Mouse (Mus musculus): ENCODE data around the gene Gse1.

Gse1 gene

DNA sequence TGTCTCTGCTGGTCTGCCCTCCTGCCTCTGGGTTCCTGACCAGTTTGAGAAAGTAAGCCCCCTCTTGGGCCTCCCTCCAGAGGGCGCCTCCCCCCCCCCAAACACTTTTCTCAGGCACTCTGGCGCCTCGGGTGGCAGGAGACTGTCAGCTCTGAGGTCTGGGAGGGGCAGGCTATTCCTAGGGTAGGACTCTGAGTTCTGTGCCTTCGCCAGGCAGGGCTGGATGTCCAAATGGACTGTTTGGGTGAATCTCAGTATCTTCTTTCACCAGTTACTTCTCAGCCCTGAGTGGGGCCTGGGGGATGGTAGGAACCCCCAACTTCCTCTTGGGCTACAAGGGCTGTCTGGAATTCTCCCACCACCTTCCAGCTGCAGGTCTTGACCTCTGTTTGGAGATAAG, 16.9 kb upstream of the Gse1 start:
- DNase-seq (ENCODE audit: extremely low spot score, low spot score) = peak; percentile 41

DNA sequence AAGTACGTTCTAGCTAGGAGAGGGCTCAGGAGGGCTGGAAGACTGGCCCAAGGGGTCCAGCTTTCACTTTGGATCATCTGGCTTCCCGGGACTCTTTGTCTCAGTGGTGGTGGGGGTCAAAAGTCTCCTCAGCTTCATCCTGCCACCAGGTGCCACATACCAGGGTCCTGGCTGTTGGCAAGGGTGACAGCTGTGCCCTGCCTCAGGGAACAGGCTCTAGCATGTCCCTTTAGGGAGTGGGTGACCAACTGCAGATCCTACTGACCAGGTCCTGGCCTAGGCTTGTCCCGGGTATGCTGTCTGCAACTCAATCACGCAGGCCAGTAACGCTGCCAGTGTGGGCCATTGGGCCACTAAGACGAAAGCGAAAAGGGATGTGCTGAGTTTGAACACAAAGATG, 15.7 kb upstream of the Gse1 start:
- DNase-seq (ENCODE audit: extremely low spot score, low spot score) = no peak

DNA sequence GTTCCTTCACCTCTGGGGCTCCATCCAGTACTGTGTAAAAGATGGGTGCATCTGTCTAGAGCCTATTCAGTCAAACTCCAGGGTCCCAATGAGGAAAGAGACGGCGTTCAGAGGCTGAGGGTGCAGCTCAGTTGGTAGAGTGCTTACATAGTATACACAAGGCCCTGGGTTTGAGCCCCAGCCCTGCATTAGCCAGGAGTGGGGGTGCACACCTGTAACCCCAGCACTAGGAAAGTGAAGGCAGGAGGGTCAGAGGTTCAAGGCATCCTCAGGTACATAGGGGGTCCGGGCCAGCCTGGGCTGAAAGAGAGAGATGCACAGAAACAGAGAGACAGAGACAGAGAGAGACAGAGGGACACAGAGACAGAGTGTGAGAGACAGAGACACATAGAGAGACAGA, 15.0 kb upstream of the Gse1 start:
- no peak for DNase-seq (ENCODE audit: extremely low spot score, low spot score)

DNA sequence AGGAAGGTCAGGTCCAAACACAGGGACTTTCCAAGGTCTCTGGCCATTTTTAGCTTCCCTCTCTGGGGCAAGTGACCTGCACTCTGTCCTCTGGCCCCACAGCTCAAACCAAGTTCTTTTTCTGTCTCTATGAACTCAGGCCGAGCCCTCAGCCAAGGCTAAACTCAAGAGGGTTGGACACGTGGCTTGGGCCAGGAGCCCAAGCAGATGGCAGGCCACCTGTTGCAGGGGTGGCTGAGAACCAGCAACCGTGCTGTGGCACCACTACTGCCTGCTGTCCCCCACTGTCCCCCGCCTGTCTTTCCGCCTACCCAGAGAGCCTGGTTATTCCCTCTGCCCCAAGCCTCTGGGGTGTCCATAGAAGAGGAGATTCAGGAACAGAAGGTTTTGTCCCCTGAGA, 14.3 kb upstream of the Gse1 start:
- DNase-seq (ENCODE audit: extremely low spot score, low spot score) = no peak

DNA sequence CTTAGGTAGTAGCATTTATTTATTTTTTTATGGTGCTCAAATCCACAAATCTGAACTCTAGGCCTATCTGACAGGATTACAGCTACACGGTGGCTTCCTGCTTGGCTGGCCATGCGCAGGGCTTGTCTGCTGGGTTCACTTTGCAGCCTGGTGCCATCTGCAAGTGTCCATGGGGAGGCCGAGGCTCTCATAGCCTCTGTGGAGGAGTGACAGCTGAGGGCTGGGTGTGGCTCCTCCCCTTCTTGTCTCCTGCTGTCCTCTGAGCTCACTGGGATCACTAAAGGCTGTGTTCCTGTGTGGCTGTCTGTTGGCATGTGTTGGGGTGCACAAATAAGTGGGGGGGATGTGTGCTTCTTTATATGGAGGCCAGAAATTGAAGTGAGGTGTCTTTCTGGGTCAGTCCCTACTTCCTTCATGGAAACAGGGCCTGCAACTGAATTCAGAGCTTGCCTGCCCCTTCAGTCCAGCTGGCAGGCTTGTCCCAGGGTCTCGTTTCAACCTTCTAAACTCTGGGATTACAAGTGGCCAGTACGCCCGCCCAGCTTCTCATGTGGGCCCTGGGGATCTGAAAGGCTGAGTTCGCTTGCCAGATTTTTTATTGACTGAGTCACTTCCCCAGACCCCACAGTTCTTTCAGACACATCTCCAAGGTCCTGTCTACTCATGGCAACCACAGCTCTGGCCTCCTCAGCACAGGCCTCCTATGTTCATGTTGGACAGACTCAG, 12.7 kb upstream of the Gse1 start:
- no peak for DNase-seq (ENCODE audit: extremely low spot score, low spot score)

DNA sequence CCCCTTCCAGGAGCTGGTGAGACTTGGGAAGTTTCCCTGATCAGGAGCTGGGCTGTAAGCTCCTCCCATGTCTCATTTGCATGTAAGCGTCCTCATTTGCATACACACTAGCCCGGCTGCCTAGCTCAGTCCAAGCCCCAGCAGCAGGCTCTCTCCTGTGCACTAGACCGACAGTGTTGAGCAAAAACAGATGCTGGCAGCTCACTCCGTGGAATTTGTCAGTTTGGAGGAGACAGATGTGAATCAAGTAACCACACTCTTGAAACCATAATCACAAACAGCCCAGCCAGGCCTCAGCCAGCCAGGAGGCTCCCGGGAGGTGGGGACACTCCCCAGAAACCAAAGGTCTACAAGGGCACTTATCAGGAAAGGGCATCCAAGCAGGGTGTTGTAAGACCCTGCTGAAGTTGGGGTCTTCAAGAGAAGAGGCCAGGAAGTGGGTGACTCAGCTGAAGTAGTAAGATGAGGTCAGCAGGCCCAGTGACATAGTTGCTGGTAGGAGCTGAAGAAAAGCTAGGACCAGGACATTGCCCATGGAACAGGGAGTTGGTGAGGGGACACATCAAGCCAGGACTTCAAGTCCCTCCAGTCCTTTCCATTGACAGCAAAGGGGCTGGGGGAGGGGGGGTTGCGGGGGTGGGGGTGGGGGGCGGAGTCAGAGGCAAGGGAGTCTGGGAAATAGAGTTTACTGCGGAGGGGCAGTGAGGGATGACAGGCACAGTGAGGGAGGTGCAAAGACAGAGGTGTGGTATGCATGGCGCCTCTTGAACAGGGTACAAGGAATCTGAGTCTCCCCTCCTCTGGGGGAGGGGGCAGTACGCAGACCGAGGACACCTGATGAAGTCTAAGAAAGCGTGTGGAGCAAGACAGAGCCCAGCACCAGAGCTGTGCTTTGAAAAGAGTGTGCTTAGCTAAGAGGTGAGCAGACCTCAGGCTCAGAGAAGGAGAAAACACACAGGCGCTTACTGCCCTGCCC, 11.1 kb upstream of the Gse1 start:
- DNase-seq (ENCODE audit: extremely low spot score, low spot score) = peak; percentile 67

DNA sequence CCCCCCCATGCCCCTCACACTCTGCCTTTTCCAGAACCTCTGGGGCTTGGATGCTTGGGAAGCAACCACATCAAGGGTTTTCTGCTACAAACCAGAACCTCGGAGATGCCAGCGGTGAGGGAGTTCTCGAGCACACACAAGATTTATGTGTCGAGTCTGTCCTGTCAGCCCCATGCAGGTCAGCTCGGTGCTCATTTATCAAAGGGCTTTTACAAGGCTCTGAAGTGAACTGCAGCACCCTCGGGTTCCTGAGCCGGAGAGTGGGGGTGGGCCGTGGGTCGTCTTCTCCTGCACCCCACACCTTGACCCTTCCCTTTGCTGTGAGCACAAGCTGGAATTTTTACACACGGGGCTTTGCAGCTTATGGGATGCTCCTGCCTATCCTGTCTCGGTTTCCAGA, 5.7 kb upstream of the Gse1 start:
- DNase-seq (ENCODE audit: extremely low spot score, low spot score) = peak; percentile 36

DNA sequence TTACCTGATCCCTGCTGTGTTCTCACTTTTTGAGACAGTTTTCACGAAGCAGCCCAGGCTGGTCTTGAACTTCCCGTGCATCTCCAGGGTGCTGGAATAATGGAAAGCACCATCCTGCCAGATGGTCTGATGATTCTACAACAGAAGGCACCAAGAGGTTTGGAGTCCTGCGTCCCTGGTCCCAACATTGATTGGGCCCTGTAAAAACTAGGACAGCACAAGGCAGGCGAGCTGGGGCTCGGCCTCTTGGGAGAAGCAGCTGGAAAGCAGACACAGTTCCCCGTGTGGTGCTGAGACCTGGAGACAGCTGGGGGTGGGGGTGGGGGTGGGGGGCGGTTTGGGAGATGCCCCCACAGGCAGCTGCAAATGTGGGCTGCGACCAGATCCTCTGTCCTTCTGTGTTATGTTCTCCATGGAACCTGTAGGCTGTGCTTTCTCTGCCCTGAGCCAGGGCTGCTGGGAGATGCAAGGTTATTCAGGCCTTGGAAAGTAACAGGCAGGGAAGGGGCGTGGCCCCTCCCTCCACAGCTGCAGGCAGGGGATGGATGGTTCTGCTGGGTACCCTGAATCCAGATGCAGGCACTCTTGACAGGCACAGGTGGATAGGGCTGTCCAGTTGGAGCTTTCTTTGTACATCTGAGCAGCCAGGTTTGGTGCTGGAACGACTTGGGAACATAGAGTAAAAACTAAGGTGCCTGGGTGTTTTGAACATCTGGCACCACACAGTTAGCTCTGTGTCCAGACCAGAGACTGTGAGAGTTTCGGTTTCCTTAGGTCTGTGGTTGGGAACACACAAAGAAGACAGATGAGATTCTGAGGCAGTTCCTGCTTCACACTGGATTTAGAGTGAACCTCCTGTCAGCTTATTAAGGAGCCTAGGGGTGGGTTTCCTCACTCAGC, 3.5 kb upstream of the Gse1 start:
- DNase-seq (ENCODE audit: extremely low spot score, low spot score) = no peak

DNA sequence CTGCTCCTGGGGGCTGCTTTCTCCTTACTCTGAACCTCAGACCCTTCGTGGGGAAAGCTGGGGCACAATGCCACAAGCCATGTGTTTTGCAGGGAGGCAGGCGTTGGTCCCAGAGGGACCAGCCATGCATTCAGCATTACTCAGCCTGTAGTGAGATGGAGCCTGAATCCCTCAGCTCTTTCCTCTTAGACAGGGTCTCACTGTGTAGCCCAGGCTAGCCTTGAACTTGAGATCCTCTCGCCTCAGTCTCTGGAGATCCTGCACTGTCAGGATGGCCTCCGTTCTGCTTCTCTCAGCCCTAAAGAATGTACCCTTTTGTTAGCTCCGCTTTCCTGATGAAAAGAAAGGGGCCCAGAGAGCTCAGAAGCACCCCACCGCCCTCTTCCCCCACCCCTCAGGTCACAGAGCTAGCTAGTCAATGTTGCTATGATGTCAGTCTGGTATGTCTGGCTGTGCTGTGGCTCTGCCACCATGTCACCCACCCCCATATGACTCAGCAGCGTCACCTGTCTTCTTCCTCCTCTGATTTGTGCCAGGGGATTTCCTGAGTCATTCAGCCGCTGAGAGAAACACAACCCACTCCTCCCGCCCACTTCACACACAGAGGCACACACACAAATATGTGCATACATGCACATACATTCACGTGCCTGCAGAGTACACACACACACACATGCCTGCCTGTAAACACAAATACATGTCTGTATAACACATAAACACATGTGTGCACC, 2.7 kb upstream of the Gse1 start:
- no peak for DNase-seq (ENCODE audit: extremely low spot score, low spot score)

DNA sequence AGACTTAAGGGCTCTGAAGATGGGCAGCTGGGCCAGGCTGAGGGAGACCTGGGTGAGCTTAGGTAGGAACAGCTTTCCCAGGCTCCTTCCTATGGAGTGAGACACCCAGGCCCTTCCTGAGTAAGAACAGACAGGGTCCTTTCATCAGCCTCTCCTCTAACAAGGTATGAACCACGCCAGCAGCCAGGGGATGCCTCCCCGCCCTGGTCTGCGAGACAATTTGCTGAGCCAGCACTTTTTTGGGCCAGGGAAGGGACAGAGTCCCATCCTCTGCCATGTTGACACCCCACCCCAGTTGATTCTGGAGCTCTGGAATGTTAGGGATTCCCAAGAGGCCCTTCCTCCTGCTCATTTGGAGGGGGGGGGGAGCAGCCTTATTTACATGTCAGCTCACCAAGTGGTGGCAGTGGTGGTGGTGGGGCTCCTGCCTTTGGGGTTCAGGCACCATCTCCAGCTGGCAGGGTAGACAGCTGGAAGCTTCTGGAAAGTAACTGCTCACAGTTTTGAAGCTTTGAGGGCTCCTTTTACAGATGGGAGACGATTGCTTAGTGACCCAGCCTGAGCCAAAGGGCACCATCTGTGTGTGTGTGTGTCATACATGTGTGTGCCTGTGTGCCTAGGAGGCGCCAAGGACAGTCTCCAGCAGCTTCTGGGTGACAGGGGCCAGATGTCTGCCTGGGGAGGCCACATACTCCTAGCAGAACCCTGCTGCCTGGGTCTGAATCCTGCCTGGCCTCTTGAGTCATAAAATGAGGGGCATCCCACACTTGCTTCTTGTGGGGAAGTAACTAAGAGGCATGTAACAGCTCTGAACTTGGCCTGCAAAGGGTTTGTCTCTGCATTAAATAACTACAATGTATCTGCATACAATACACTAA, 1.3 kb upstream of the Gse1 start:
- DNase-seq (ENCODE audit: extremely low spot score, low spot score) = no peak

DNA sequence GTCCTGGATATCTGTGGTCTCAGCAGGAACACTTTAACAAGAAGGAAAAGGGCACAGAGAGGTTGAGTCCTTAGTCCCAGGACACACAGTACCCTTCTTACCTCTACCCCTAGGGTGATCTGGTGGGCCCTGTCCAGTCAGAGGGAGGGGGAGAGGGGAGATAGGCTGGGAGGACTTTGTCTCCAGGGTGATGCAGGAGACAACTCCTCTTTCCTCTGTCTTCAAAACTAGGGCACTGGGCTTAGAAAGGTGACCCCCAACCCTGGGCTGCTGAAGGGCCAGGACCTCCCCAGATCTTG, 729 bp upstream of the Gse1 start:
- no peak for DNase-seq (ENCODE audit: extremely low spot score, low spot score)

DNA sequence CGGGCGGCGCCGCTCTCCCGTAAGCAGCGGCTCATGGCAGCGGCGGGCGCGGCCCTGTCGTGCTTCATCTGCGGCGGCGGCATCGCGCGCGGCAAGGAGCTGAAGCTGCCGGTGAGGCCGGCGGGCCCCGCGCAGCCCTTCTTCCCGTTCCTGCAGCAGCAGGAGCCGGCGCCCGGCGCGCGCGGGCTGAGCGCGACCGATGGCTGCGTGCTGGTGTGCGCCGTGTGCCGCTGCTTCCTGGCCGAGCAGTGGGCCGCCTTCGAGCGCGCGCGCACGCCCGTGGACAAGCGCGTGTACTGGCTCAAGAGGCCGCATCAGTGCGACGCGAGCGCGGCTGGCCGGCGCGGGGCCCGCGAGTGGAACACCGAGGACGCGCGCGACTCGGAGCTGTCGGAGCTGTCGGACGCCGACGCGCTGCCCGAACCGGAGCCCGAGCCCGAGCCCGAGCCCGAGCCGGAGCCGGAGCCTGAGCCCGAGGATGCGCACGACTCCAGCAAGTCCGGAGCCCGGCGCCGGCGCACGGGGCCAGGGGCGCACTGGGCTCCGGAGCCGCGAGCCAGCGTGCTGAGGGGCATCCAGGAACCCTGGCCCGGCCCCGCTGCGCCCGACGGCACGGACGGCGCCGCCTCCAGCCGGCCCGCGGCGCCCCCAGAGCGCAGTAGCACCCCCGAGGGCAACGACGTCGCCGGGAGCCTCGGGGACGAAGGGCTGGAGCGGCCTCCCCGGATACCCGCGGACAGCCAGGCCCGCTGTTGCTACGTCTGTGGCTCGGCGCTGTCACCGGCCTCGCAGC, 721 bp downstream of the Gse1 start:
- DNase-seq (ENCODE audit: extremely low spot score, low spot score) = peak; percentile 57

DNA sequence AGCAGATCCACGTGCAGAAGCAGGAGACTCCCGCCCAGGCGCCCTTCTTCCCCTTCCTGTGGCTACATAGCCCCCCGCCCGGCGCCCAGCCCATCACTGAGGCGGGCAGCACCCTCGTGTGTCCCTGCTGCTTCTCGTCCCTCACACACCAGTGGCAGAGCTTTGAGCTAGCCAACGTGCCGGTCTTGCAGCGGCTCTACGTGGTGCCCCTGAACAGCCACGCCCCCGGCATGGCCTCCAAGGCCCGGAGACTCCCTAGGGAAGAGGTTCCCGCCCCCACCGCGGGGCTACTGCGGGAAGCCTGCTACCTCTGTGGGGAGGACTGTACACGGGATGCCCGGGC, 1.3 kb downstream of the Gse1 start:
- DNase-seq (ENCODE audit: extremely low spot score, low spot score) = peak; percentile 66

DNA sequence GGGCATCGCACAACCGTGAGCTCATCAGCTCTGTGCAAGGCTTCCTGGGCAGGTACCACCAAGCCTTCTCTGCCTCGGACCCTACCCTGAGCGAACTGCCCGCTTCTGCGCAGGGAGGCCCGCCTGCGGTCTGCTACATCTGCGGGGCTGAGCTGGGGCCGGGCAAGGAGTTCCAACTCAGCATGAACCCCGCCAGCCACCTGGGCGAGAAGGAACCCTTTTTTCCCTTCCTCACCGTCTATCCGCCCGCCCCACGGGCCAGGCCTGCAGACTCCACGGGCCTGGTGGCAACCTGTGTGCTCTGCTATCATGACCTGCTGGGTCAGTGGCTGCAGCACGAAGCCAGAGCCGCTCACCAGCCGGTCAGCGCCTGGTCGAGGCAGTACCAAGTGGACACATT, 1.8 kb downstream of the Gse1 start:
- no peak for DNase-seq (ENCODE audit: extremely low spot score, low spot score)

DNA sequence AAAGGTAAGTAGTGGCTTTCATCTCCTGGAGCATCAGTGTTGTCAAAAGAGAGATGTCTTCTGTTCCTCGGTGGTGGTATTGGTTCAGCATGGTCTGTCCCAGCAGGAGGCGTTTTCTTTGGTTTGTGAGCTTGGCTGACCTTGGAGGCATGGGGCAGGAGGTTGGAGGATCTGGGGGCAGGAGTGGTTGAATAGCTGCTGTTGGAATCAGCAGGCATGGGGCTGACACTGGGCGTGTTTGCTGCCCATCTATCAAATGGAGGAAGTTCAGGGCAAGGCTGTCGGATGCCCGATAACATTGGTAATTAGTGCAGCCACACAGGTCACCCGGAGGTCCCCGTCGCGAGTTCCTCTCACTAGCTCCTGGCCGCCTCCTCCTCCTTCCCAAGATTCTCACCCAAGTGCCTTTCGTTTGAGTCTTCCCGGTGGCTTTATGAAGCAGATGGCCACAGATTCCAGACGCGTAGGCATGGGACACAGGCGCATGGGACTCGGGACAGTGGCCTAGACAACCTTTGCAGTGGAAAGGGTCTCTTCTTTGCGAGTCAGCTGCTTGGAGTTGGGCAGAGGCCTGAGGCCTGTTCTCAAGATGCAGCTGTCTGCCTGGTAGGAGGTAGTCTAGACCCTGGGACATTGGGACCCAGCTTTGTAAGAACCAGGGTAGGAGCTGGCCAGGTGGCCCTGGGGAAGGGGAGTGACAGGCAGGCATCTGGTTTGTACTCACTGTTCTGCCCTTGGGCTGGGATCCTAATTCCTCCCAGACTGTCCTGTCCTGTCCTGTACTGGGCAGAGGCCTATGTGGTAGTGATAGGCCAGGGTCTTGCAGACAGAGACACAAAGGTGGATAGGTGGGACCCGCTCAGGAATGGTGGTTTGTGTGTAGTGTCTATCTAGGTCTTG, 2.7 kb downstream of the Gse1 start:
- peak; percentile 52 for DNase-seq (ENCODE audit: extremely low spot score, low spot score)

DNA sequence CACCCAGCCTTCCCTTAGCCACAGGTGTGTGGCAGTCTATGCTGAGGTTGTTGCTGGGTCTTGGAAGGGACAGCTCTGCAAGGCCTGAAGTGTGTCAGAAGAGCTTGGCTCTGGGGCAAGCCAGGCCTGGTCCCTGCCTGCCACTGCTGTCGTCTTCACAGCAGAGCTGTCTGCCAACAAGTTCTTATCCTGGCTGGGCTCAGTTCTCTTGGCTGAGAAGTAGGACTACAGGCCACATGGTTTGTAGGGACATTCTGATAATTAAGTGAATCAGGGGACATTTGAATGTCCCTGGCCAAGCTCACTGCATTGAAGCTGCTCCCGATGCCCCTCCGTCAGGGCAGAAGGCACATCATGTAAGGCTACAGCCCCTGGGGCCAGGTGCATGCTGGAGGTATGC, 3.6 kb downstream of the Gse1 start:
- no peak for DNase-seq (ENCODE audit: extremely low spot score, low spot score)

DNA sequence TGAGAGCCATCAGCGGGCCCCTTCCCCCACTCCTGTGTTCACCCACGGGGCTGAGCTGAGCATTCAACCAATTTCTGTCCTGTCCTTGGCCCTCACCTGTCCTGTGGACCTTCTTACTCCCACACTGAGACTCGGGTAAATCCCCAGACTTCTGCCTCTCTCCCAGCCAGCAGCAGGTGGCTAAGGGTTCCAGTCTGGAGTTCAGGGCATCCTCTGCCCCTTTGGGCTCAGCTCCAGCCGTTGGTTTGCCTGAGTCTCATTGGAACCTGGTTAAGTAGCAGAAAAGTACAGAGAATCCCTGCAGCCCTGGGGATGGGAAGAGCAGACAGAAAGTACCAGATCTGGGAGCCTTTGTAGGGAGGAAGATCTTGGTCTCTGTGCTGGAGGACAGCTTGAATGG, 4.1 kb downstream of the Gse1 start:
- DNase-seq (ENCODE audit: extremely low spot score, low spot score) = no peak

DNA sequence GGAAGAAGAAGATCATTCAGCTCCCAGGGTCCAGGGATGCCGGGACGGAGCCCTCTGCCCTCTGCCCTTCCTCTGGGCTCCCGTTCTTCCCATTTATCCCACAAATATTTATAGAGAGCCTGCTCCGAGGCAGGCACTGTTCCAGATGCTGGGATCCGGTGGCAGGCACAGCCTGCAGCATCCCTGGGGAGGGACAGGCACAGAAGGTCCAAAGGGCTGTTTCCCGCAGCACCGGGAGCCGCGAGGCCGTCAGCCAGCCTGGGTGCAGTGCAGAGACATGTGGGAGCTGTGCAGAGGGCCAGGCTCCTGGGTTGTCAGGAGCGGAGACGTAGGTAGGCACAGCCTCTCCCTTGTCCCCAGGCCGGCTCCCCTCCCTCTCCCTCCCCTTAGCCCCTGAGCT, 4.7 kb downstream of the Gse1 start:
- DNase-seq (ENCODE audit: extremely low spot score, low spot score) = no peak

DNA sequence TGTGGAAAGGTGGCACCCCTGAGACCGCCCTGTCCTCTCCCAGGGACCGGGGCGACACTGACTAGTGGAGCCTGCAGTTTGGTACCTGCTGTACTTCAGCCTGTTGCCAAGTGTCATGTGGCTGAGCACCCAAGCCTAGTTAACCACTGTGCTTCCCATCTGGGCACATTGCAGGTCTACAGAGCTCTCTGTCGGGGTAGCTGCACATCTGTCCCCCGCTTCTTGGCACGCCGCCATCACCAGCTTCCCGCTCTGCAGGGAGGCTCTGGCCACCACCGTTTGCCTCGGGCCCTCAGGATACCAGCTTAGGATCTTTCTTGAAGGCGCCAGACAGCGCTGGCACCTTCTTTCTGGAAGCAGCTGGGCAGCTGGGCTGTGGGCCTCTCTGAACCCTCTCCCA, 6.2 kb downstream of the Gse1 start:
- DNase-seq (ENCODE audit: extremely low spot score, low spot score) = no peak

Measured in neural tube, embryonic 10.5 days (tissue).